Mouse (Mus musculus): Measurements from ENCODE around the gene Themis2.
A peak's percentile ranks its signal among the peaks of the same experiment; 100 is the strongest.
"Not testable (repeated sequence)": the region's sequence is repeated elsewhere in the genome, so short reads cannot be mapped to it uniquely, and the experiment has no call there.

The Themis2 gene

GRCm38 (mm10) chr4:132799845-132800244 lies 3.7 kb upstream of the Themis2 start:
- no peak for DNase-seq (ENCODE audit: low spot score)

- not testable (repeated sequence) for DNase-seq (ENCODE audit: low spot score)
Measured at GRCm38 (mm10) chr4:132798666-132799065, 2.5 kb upstream of the Themis2 start.

DNA sequence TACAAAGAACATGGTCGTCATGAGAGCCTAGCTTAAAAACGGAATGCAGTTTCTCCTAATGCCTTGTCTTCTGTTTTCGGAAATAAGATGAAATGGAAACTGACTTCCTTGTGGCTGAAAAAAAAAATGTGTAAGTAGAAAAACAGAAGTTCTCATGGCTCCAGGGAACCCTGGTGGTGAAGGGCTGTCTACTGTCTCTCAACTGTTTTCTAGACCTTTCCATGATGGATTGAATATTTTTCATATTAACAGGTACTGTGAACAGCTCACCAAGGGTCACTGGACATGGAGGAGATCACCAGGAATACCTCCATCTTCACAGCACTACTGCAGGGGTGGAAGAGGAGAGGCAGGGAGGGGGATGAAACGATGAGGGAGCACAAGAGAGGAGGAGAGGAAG lies 1.8 kb upstream of the Themis2 start:
- no peak for DNase-seq (ENCODE audit: low spot score)

- DNase-seq (ENCODE audit: low spot score): no peak
Measured at GRCm38 (mm10) chr4:132797461-132797860, 1.3 kb upstream of the Themis2 start.

DNA sequence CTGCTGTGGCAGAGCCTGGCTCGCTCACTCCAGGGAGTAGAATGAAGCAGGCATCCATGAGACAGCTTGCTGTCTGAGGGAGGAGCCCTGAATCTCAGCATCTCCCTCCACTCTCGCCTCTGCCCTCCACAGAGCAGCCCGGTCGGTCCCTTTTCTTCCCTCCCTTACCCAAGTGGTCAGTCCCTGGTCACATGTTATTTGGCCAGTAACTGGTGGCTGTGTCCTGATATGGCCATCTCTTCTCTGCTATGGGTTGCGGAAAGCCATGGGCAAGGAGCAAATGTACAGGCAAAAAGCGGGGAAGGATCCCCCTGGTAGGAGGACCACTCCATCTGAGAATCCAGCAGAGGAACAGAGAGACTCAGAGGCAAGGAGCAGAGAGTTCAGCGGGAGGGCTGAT lies 1.0 kb downstream of the Themis2 start:
- DNase-seq (ENCODE audit: low spot score): no peak

GRCm38 (mm10) chr4:132794760-132795159 lies 1.4 kb downstream of the Themis2 start:
- no peak for DNase-seq (ENCODE audit: low spot score)

GRCm38 (mm10) chr4:132794028-132794427 lies 2.2 kb downstream of the Themis2 start:
- no peak for DNase-seq (ENCODE audit: low spot score)

- not testable (repeated sequence) for DNase-seq (ENCODE audit: low spot score)
Measured at GRCm38 (mm10) chr4:132793322-132794004, 2.7 kb downstream of the Themis2 start.

DNA sequence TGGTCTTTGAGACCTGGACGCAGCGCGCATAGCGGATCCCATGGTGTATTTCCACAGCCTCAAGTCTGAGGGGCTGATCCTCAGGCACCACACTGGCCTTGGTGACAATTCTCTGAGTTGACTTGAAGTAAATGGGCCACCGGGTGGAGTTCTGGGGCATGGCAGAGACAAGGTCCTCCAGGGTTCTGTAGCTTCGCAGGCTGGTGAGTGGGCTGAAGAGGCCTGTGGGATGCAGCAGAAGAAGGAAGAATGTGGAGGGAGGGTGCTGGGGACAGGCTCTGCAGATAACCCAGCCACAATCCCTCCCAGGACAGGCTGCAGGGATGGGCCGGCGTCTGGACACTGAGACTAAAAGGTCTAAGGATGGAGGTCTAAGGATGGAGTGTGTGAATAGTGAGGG lies 6.5 kb downstream of the Themis2 start:
- DNase-seq (ENCODE audit: low spot score): no peak

- no peak for DNase-seq (ENCODE audit: low spot score)
Measured at GRCm38 (mm10) chr4:132785228-132785627, 11.0 kb downstream of the Themis2 start.

DNA sequence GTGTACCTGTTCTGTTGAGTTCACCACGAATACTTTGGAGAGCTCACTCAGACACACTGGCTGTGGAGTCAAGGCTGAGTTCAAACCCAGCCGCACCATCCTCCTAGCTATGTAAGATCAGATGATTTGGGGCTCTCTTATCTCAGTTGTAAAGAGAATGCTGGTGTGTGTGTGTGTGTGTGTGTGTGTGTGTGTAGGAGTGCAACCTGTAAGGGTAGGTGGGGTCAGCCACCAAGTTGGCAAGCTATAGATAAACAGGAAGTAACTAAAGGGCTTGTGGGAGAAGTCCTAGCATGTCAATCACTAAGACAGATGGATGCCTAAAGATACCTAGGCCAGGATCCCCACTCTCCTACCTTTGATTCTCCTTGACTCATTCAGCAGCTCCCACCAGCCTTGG lies 12.5 kb downstream of the Themis2 start:
- DNase-seq (ENCODE audit: low spot score): no peak

GRCm38 (mm10) chr4:132780288-132780687 lies 15.9 kb downstream of the Themis2 start:
- no peak for DNase-seq (ENCODE audit: low spot score)

DNA sequence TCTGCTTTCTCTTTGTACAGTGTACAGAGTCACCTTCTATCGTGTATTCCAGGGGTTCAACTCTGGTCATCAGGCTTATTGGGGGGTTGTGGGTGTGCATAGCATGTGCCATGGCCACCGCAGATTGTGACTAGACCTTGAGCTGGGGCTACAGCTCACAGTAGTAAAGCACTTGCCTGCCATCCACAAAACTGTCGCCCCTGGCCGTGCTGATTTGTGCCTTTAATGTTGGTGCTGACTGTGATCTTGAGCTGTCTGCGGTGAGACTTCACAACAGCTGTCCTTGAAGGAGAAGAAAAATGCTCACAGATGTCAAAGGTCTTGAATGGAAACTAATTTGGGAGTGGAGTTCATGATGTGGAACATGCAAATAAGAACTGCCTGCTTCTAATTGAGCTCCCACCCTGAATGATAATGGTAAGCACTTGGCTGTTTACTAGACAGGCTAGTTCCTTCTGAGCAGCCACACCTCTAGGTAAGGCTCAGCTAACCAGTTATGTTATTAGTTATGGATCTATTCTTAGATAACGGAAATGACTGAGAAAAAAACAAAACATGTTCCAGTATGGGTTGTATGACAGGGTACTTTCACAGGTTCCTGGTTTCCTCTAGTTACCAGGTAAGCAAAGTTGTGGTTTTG lies 17.5 kb downstream of the Themis2 start:
- no peak for DNase-seq (ENCODE audit: low spot score)

- peak; percentile 64 for DNase-seq (ENCODE audit: low spot score)
Measured at GRCm38 (mm10) chr4:132776764-132777163, 19.4 kb downstream of the Themis2 start.

GRCm38 (mm10) chr4:132774905-132775304 lies 21.3 kb downstream of the Themis2 start:
- no peak for DNase-seq (ENCODE audit: low spot score)

DNA sequence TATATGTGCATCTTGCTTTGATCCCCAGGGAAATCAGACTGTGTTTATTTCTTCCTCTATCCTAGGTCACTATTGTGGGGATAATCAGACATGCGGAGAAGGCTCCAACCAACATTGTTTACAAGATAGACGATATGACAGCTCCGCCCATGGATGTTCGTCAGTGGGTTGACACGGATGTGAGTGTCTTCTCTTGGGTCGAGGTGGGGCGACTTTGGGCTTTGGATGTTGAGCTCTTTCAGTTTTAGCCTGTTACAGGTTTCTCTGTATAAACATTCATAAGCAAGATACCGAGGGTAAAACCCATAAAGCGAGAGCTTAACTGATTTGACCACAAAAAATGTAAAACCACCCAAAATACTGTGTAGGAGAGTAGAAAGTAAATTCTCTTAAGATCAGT lies 24.4 kb downstream of the Themis2 start:
- no peak for DNase-seq (ENCODE audit: low spot score)

DNA sequence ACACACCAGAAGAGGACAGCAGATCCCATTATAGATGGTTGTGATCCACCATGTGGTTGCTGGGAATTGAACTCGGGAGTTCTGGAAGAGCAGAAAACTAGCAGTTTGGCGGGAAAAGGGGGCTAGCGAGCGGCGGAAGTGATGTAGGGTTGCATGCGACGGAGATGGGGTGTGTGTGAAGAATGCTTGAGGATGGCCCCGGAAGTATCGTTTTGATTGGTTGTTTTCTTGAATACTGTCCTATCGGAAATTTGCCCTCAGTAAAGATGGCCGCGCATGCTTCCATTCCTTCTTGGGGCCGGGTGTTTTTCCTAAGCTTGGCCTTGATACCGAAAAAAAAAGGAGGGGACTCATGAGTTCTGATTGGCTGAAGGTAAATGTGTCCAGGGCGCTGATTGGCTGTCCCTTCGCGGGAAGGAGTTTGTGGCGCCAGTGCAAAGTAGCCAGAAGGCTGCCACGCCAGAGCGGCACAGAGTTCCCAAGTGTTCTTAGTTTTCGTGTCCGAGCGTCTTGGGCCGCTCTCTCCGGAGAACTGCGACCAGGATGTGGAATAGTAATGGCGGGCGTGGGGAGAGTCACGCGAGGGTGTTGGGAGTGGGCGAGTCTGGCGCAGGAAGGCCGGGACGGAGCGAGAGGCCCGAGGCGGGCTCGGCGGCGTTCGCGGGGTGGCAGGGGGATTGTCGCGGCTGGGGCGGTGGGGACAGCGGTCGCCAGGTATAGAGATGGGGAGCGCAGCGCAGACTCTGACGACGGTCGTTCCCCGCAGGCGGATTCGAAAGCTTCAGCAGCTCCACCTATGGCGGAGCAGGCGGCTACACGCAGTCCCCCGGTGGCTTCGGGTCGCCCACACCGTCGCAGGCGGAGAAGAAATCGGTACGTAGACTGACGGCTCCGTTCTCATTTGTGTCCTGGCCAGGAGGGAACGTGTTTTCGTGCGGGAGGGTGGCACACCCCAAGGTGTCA lies 28.0 kb downstream of the Themis2 start, which contains the start of gene Rpa2:
Gene Rpa2, plus strand, starts transcription at position 419 of the 963 bp plus-strand sequence.
- DNase-seq (ENCODE audit: low spot score): peak; percentile 100

DNA sequence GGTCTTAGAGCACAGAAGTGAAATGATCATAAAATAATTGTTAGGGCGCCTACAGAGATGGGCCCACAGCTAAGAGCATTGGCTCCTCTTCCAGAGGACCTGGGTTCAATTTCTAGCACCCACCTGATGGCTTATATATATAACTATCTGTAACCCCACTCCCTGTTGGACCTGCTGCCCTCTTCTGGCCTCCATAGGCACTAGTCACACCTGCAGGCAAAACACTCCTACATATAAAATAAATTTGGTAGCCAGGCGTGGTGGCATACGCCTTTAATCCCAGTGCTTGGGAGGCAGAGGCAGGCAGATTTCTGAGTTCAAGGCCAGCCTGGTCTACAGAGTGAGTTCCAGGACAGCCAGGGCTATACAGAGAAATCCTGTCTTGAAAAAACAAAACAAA lies 33.1 kb downstream of the Themis2 start:
- not testable (repeated sequence) for DNase-seq (ENCODE audit: low spot score)

DNA sequence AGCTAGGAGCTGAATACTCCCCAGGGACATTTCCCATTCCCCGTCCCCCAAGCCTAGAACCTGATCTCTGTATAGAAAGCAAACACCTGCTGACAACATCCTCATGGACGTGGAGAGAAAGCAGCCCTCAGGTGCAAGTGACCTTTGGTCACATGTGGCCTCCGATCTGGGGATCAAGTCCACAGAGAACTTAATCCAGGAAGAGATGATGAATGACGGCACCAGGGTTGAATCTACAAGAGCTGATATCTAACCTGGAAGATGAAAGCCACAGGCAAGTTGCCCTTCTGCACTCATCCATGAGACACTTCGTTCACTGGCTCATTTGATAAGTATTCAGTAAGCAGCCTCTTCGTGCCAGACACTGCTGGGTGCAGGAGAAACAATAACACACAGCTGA lies 33.6 kb downstream of the Themis2 start:
- DNase-seq (ENCODE audit: low spot score): no peak

DNA sequence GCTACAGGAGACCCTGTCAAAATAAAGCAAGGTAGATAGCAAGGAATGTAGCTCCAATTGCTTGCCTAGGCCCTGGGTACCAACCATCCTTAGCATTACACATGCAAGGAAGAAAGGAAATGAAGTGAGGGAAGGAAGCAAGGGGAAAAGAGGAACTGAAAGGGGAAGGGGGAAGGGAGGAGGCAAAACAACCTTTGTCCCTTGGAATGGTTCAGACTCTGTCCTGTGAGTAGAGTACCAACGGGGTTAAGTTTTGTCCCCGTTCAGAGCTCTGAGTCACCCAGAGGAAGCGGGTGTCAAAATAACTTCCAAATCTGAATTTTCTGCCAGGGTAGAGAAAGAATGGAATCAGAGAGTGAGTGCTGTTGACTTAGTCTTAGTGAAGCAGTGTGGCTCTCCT lies 35.9 kb downstream of the Themis2 start:
- DNase-seq (ENCODE audit: low spot score): no peak

- DNase-seq (ENCODE audit: low spot score): no peak
Measured at GRCm38 (mm10) chr4:132757633-132758351, 38.4 kb downstream of the Themis2 start.

- no peak for DNase-seq (ENCODE audit: low spot score)
Measured at GRCm38 (mm10) chr4:132756974-132757373, 39.2 kb downstream of the Themis2 start, which contains the start of gene Smpdl3b. Gene Smpdl3b (minus strand): TSS chr4:132757252.

Measured in adipocyte (in vitro differentiated cells).